Comparison of ENCODE assay signal across 8 mouse cellular contexts in genomic region chr4:135382316-135382715, GRCm38 (mm10). TPM values are rescaled to one million over a fixed set of nuclear protein-coding genes. Genes with fewer than 3 reads are reported as not detected.
DNase-seq lines count a peak whose midpoint lies in the region.

No protein-coding gene starts in this region.

- DNase-seq in heart, adult 9 months (ENCODE audit: low spot score in 2 of 2), result peak; percentile 17 to 47
- no peak for DNase-seq in heart, postnatal 25 days (ENCODE audit: low spot score)
- DNase-seq in T-cell, adult 2 months (ENCODE audit: low spot score), result peak; percentile 65
- DNase-seq in cerebellum, postnatal 14 days, result peak; percentile 88 to 89
- DNase-seq in gastrocnemius, postnatal 14 days, result peak; percentile 65
- DNase-seq in layer of hippocampus, adult 11-12 months (ENCODE audit: low spot score), result peak; percentile 70
- DNase-seq in lung, postnatal 4 days, result peak; percentile 65 to 79
- peak; percentile 61 to 87 for DNase-seq in spleen, postnatal 4 days (ENCODE audit: low spot score in 2 of 2)

- intact Hi-C loops in heart, postnatal 25 days (cut with DNase I), result loop anchor here (1.0 to 5.0 kb wide), 2 partner anchors 29 to 285 kb away; no protein-coding TSS in a partner anchor
- intact Hi-C loops in gastrocnemius, postnatal 14 days (cut with DNase I; ENCODE audit: low total_unique reads), result no loop called here

RNA-seq across cellular contexts. Expression of gene Ncmap, which starts 15.7 kb away (rescaled TPM):
- total RNA-seq in heart, postnatal 25 days (2021), result under 1 TPM in 1 of 2 experiments, not detected in 1; 0.31 TPM
- 10 to 100 TPM in 1 of 2 experiments, 1 to 10 TPM in 1; 5.6 to 19.2 TPM for total RNA-seq in gastrocnemius, postnatal 14 days (2021)

RNA-seq across cellular contexts. Expression of gene Srrm1, which starts 29.2 kb away (rescaled TPM):
- total RNA-seq in heart, postnatal 25 days (2021), result 10 to 100 TPM; 58.8 to 62.3 TPM
- total RNA-seq in gastrocnemius, postnatal 14 days (2021), result 10 to 100 TPM; 57.8 to 68.3 TPM

RNA-seq across cellular contexts. Expression of gene Rcan3, which starts 51.3 kb away (rescaled TPM):
- 10 to 100 TPM in 1 of 2 experiments, 1 to 10 TPM in 1; 9.7 to 11.5 TPM for total RNA-seq in heart, postnatal 25 days (2021)
- 1 to 10 TPM; 6.1 to 6.7 TPM for total RNA-seq in gastrocnemius, postnatal 14 days (2021)

Comparison
In these comparisons a context has a peak if more than half of its experiments do, and no peak if none do; other contexts are left out.
1. RNA of gene Ncmap, which starts 15.7 kb away (total RNA-seq): 5.6 to 19.2 TPM in gastrocnemius, postnatal 14 days; 0.31 TPM in heart, postnatal 25 days; every median in the first group is over 4 times any median in the second.